Mouse (Mus musculus) cerebellum, adult 11-12 months (tissue): ENCODE data around the gene Smim17.
"Not testable (repeated sequence)": the region's sequence is repeated elsewhere in the genome, so short reads cannot be mapped to it uniquely, and the experiment has no call there.

Experiments
- DNase-seq: peaks from one replicate; pipeline ENCODE4 v3.0.0; 2022

Gene Smim17

DNA sequence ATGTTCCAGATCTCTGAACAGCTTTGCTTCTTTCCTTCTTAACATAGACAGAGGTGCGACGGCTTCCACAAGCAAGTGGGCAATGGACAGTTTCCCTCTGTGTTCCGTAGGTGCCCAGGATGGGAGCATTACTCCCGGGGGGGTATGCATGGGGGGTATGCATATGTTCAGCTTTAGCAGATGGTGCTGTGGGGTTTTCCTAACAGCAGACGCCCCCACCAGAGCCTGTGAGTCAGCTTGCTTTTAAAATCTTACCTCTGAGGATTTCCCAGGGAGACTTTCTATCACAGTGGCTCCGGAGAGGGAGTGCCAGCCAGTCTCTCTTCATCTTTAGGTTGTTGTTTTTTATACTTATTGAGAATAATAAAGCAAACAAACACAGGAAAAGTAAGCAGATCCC lies 21.4 kb downstream of the Smim17 start:
- no peak for DNase-seq

DNA sequence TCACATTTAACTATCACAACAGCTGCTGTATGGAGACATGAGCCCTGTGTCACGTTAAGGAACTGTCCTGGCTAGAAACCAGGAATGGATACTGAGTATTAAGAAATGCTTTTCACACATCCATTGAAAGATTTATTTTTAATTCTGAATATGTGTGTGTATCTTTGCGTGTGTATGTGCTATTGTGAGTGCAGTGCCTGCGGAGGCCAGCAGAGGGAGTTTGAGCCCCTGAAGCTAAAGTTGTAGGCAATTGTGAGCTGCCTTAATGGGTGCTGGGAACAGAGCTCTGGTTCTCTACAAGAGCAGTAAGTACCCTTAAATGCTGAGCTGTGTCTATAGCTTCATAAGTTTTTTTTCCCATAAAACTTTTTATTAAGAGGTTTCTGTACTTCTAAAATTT lies 30.9 kb downstream of the Smim17 start:
- DNase-seq: no peak

DNA sequence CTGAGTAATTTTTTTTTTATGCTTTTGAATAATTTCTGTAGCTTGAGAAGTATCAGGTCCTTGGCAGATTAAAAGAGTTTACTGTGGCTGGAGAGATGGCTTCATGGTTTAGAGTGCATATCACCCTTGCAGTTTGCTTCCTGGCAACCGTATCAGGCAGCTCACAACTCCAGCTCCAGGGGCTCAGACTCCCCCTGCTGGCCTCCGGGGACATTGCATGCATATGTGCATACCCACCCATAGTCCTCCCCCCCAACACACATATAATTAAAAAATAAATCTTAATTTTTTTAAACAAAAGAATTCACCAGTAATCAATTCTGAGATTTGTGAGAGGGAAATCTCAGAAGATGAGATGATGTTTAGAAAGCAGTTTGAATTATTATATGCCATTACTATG lies 31.8 kb downstream of the Smim17 start:
- DNase-seq: no peak

DNA sequence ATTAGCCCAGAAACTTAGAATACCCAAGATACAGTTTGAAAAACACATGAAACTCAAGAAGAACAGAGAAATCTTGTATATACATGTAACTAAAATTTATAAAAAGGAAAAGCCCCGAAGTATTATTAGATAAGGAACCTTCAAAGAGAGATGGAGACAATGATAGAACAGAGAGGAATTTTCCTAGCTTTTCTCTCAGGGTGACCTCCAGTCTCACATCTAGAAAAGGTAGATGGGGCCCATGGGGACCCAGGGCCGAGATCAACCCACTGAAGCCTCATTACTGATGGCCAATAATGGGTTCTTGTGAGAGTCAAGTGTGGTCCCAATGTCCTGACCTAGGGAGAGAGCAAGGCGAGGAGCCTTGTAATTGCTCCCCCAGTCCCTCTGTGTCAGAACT lies 39.9 kb downstream of the Smim17 start, which contains the start of gene Olfr1344:
TSS of gene Olfr1344 (plus strand) at position 301 of the 400 bp plus-strand sequence.
- no peak for DNase-seq

GRCm38 (mm10) chr7:6441173-6441572 lies 42.7 kb downstream of the Smim17 start:
- DNase-seq: no peak

GRCm38 (mm10) chr7:6447771-6448170 lies 49.3 kb downstream of the Smim17 start:
- no peak for DNase-seq

DNA sequence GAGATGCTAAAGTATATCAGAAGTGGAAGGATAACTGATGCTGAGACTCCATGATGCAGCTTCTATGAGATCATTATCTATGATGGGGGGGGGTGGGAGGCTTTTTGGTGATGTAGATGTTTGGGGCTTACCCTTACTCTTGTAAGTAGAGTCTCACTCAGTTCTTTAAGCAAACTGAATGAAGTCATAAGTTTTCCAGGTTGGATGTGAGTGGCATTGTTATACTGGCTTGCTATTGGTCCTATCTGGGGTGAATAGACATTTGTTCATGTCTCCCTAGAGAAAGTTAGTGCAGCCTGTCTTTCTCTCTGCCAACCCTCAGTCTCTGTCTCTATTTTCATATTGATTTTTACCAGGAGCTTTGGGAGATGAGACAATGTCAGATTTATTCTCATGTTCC lies 57.4 kb downstream of the Smim17 start, which contains the start of gene Olfr1336:
TSS of gene Olfr1336 (plus strand) at position 301 of the 400 bp plus-strand sequence.
- DNase-seq: no peak

- DNase-seq: no peak
Measured at GRCm38 (mm10) chr7:6456399-6456798, 57.9 kb downstream of the Smim17 start.

DNA sequence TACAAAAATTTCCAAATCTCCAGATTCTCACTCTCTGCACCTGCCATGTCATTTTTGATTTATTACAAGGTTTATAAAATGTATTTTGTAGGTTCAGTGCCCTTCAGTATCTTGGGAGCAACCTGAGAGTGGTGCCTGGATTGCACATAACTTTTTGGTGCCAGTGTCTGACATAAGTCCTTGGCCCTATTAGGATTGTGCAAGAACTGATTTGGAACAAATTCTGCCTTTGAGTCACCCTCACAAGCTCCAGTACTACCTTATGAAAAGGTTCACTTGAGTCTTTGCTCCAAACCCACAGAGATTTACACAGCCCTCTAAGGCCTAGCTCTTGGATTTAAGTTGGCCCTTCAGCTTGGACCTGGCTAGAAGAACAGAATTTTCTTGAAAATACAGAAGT lies 68.4 kb downstream of the Smim17 start, which contains the start of gene Olfr1346:
TSS of gene Olfr1346 (plus strand) at position 151 of the 400 bp plus-strand sequence.
- no peak for DNase-seq

DNA sequence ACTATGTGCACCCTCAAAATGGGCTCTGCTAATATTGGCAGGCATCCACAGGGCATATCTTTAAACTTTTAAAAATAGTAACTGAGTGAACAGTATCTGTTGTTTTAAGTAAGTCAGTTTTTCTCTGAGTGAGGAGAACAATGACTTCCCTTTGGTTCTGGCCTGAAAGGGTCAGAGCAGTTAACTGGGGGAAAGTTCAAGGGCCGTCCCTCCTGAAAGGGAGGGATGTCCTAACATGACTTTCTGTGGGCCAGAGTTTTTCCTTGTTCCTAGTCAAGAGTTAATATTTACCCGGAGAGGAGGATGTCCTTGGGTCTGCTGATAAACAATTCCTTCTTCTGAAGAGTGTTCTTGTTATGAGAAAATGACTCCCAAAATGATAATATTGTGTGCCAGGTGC lies 79.1 kb downstream of the Smim17 start:
- DNase-seq: not testable (repeated sequence)
